Mouse (Mus musculus): Measurements from ENCODE around the gene Cacnb2. TPM values are rescaled to one million over a fixed set of nuclear protein-coding genes. Genes with fewer than 3 reads are reported as not detected.

Cacnb2 gene
- total and polyA plus RNA-seq, 2 experiments = 0.06 to 0.46 TPM

DNA sequence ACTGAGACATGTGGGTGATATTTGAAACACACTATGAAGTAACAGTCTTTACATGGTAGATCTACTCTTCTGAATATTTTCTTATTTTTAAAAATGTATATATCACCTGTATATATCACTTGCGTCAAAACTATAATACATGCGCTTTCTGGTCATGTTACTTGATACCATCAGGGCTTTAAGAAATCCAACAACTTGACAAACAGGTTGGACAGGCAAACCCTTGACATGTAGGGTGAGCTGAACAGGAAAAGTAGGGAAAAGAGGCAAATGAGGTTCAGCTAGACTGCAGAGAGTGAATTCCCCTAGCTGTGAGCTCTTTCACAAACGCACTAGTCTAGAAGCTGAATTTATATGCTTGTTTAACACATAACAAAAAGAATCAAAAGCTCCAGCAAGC lies 423.9 kb downstream of the Cacnb2 start:
- no peak overlapping the region for H3K27ac ChIP-seq (replicated peaks; ENCODE audit: insufficient read depth, low read depth, low read length)

GRCm38 (mm10) chr2:15027816-15028215 lies 424.9 kb downstream of the Cacnb2 start:
- Histone ChIP-seq H3K4me3 (ENCODE audit: insufficient read depth, low read depth, low read length) (no peak overlapping the region), H3K36me3 (ENCODE audit: control insufficient read depth, insufficient read depth, low read length) (peaks cover 15% of the 10 kb centered on the region), H3K27ac (replicated peaks; ENCODE audit: insufficient read depth, low read depth, low read length) (no peak overlapping the region), H3K9ac (ENCODE audit: low read depth, low read length) (no peak overlapping the region), H3K79me2 (ENCODE audit: control insufficient read depth, insufficient read depth, low read length) (no peaks in the 10 kb centered on the region), H3K4me1 (ENCODE audit: control insufficient read depth, insufficient read depth, low read length) (no peaks in the 10 kb centered on the region), H3K27me3 (ENCODE audit: control insufficient read depth, insufficient read depth, low read length) (no peaks in the 10 kb centered on the region)
- WGBS = 86% methylated on average over 1 of the region's 1 CpGs
- no peak for DNase-seq (ENCODE audit: extremely low read depth, low read depth, low spot score)
- TF ChIP-seq CTCF (IDR thresholded peaks at IDR 0.05; ENCODE audit: low read depth, low read length) (no peak), POLR2A (IDR thresholded peaks at IDR 0.05; ENCODE audit: extremely low read depth, insufficient read depth, low read length) (no peak)

More for the DNA sequence above, 423.9 kb downstream of the Cacnb2 start:
- DNase-seq (ENCODE audit: extremely low read depth, low read depth, low spot score) = no peak
- Histone ChIP-seq H3K79me2 (ENCODE audit: control insufficient read depth, insufficient read depth, low read length) (no peaks in the 10 kb centered on the region), H3K4me1 (ENCODE audit: control insufficient read depth, insufficient read depth, low read length) (no peaks in the 10 kb centered on the region), H3K9ac (ENCODE audit: low read depth, low read length) (no peak overlapping the region), H3K4me3 (ENCODE audit: insufficient read depth, low read depth, low read length) (no peak overlapping the region), H3K36me3 (ENCODE audit: control insufficient read depth, insufficient read depth, low read length) (peaks cover 15% of the 10 kb centered on the region), H3K27me3 (ENCODE audit: control insufficient read depth, insufficient read depth, low read length) (no peaks in the 10 kb centered on the region)
- TF ChIP-seq CTCF (IDR thresholded peaks at IDR 0.05; ENCODE audit: low read depth, low read length) (no peak), POLR2A (IDR thresholded peaks at IDR 0.05; ENCODE audit: extremely low read depth, insufficient read depth, low read length) (no peak)
- 97% methylated on average over 3 of the region's 3 CpGs for WGBS

Other genes starting within 250 kb of the Cacnb2 start
- 0.13 and 0.37 TPM in 2 replicates for gene Slc39a12, start 214.8 kb upstream of the Cacnb2 start, total RNA-seq (2014; rRNA removed)
- 0.06 TPM in 1 of 2 replicates, not detected in the other for gene Slc39a12, start 214.8 kb upstream of the Cacnb2 start, polyA plus RNA-seq (2012; rRNA removed)

Measured in liver, adult 2 months (tissue).